Mouse (Mus musculus) liver, postnatal 0 days (tissue): Measurements from ENCODE around the gene Ninj1.

Source experiments
- CTCF ChIP-seq: sonication (generic); IDR thresholded peaks from 2 replicates; pipeline ENCODE4 v1.5.1; 2016; ENCODE audit warnings: antibody characterized with exemption, low read depth
- EP300 ChIP-seq: IDR thresholded peaks from 2 replicates; pipeline ENCODE4 v1.6.1; 2016; ENCODE audit warnings: antibody characterized with exemption, low read depth, mild to moderate bottlenecking

GRCm38 (mm10) chr13:49181411-49181984 is 5.8 kb upstream of the Ninj1 start:
- TF ChIP-seq CTCF (no peak), EP300 (no peak)
